Mouse (Mus musculus): Measurements from ENCODE around the gene Ctcf. TPM values are rescaled to one million over a fixed set of nuclear protein-coding genes. Genes with fewer than 3 reads are reported as not detected.

Gene Ctcf
- polyA plus RNA-seq, 1 experiment from 2014 or later = 50.3 TPM

- no peak overlapping the region for H3K27ac ChIP-seq
- peaks cover 68% of the 10 kb centered on the region for H3K79me2 ChIP-seq (ENCODE audit: inconsistent target)
- H3K4me3 ChIP-seq (ENCODE audit: inconsistent target) = no peak overlapping the region
- 0% methylated on average over 2 of the region's 2 CpGs for WGBS (ENCODE audit: missing documents)
- H3K36me3 ChIP-seq (ENCODE audit: inconsistent target) = no peaks in the 10 kb centered on the region
These were observed 27.0 kb upstream of the Ctcf start for GRCm38 (mm10) chr8:105609355-105609754.

- whole genome bisulfite sequencing (ENCODE audit: missing documents) = 28% methylated on average over 4 of the region's 4 CpGs
- Histone ChIP-seq H3K27ac (no peak overlapping the region), H3K79me2 (ENCODE audit: inconsistent target) (peaks cover 68% of the 10 kb centered on the region), H3K4me3 (ENCODE audit: inconsistent target) (no peak overlapping the region), H3K36me3 (ENCODE audit: inconsistent target) (no peaks in the 10 kb centered on the region)
These were observed 26.6 kb upstream of the Ctcf start for GRCm38 (mm10) chr8:105609771-105610170.

- Histone ChIP-seq H3K4me3 (ENCODE audit: inconsistent target) (no peak overlapping the region), H3K79me2 (ENCODE audit: inconsistent target) (peaks cover 55% of the 10 kb centered on the region), H3K27ac (no peak overlapping the region), H3K36me3 (ENCODE audit: inconsistent target) (peaks cover 17% of the 10 kb centered on the region)
- WGBS (ENCODE audit: missing documents) = 96% methylated on average over 9 of the region's 9 CpGs
These were observed 24.5 kb upstream of the Ctcf start for GRCm38 (mm10) chr8:105611836-105612235.

- no peak overlapping the region for H3K27ac ChIP-seq
- H3K79me2 ChIP-seq (ENCODE audit: inconsistent target) = peaks cover 48% of the 10 kb centered on the region
- WGBS (ENCODE audit: missing documents) = 10% methylated on average over 19 of the region's 20 CpGs
- H3K4me3 ChIP-seq (ENCODE audit: inconsistent target) = peak overlapping the region; percentile 29
- peaks cover 29% of the 10 kb centered on the region for H3K36me3 ChIP-seq (ENCODE audit: inconsistent target)
These were observed 23.3 kb upstream of the Ctcf start for GRCm38 (mm10) chr8:105613037-105613436.

- H3K36me3 ChIP-seq (ENCODE audit: inconsistent target) = peaks cover 39% of the 10 kb centered on the region
- H3K79me2 ChIP-seq (ENCODE audit: inconsistent target) = peaks cover 39% of the 10 kb centered on the region
- 27% methylated on average over 38 of the region's 50 CpGs for WGBS (ENCODE audit: missing documents)
- peak overlapping the region; percentile 29 for H3K4me3 ChIP-seq (ENCODE audit: inconsistent target)
- H3K27ac ChIP-seq = no peak overlapping the region
These were observed 22.4 kb upstream of the Ctcf start for GRCm38 (mm10) chr8:105613830-105614511.

- Histone ChIP-seq H3K79me2 (ENCODE audit: inconsistent target) (peaks cover 24% of the 10 kb centered on the region), H3K27ac (no peak overlapping the region), H3K4me3 (ENCODE audit: inconsistent target) (no peak overlapping the region), H3K36me3 (ENCODE audit: inconsistent target) (peaks cover 59% of the 10 kb centered on the region)
- WGBS (ENCODE audit: missing documents) = 96% methylated on average over 5 of the region's 9 CpGs
These were observed 20.4 kb upstream of the Ctcf start for GRCm38 (mm10) chr8:105615942-105616341.

GRCm38 (mm10) chr8:105617451-105618278 is 18.7 kb upstream of the Ctcf start:
- Histone ChIP-seq H3K27ac (no peak overlapping the region), H3K36me3 (ENCODE audit: inconsistent target) (peaks cover 68% of the 10 kb centered on the region), H3K4me3 (ENCODE audit: inconsistent target) (no peak overlapping the region), H3K79me2 (ENCODE audit: inconsistent target) (peaks cover 7% of the 10 kb centered on the region; the same call in 1 of the 2 replicates)
- WGBS (ENCODE audit: missing documents) = 85% methylated on average over 21 of the region's 21 CpGs

GRCm38 (mm10) chr8:105618279-105618634 is 18.1 kb upstream of the Ctcf start:
- 93% methylated on average over 4 of the region's 5 CpGs for WGBS (ENCODE audit: missing documents)
- no peak overlapping the region for H3K27ac ChIP-seq
- H3K36me3 ChIP-seq (ENCODE audit: inconsistent target) = peaks cover 68% of the 10 kb centered on the region
- no peak overlapping the region for H3K4me3 ChIP-seq (ENCODE audit: inconsistent target)
- peaks cover 3% of the 10 kb centered on the region; the same call in 1 of the 2 replicates for H3K79me2 ChIP-seq (ENCODE audit: inconsistent target)

GRCm38 (mm10) chr8:105618892-105619591 is 17.3 kb upstream of the Ctcf start:
- 93% methylated on average over 18 of the region's 19 CpGs for WGBS (ENCODE audit: missing documents)
- Histone ChIP-seq H3K27ac (no peak overlapping the region), H3K36me3 (ENCODE audit: inconsistent target) (peaks cover 68% of the 10 kb centered on the region), H3K4me3 (ENCODE audit: inconsistent target) (no peak overlapping the region), H3K79me2 (ENCODE audit: inconsistent target) (no peaks in the 10 kb centered on the region)

- Histone ChIP-seq H3K79me2 (ENCODE audit: inconsistent target) (no peaks in the 10 kb centered on the region), H3K4me3 (ENCODE audit: inconsistent target) (no peak overlapping the region), H3K27ac (no peak overlapping the region), H3K36me3 (ENCODE audit: inconsistent target) (peaks cover 67% of the 10 kb centered on the region)
- WGBS (ENCODE audit: missing documents) = 93% methylated on average over 19 of the region's 19 CpGs
These were observed 16.2 kb upstream of the Ctcf start for GRCm38 (mm10) chr8:105620211-105620610.

- H3K36me3 ChIP-seq (ENCODE audit: inconsistent target) = peaks cover 58% of the 10 kb centered on the region
- no peak overlapping the region for H3K4me3 ChIP-seq (ENCODE audit: inconsistent target)
- no peak overlapping the region for H3K27ac ChIP-seq
- no peaks in the 10 kb centered on the region for H3K79me2 ChIP-seq (ENCODE audit: inconsistent target)
- 94% methylated on average over 21 of the region's 21 CpGs for WGBS (ENCODE audit: missing documents)
These were observed 15.2 kb upstream of the Ctcf start for GRCm38 (mm10) chr8:105620946-105621720.

GRCm38 (mm10) chr8:105621841-105622240 is 14.5 kb upstream of the Ctcf start:
- Histone ChIP-seq H3K79me2 (ENCODE audit: inconsistent target) (no peaks in the 10 kb centered on the region), H3K36me3 (ENCODE audit: inconsistent target) (peaks cover 51% of the 10 kb centered on the region), H3K27ac (no peak overlapping the region), H3K4me3 (ENCODE audit: inconsistent target) (no peak overlapping the region)
- WGBS (ENCODE audit: missing documents) = 64% methylated on average over 4 of the region's 4 CpGs

GRCm38 (mm10) chr8:105622421-105622920 is 13.9 kb upstream of the Ctcf start:
- H3K36me3 ChIP-seq (ENCODE audit: inconsistent target) = peaks cover 44% of the 10 kb centered on the region
- no peak overlapping the region for H3K4me3 ChIP-seq (ENCODE audit: inconsistent target)
- 3% methylated on average over 8 of the region's 8 CpGs for WGBS (ENCODE audit: missing documents)
- H3K27ac ChIP-seq = no peak overlapping the region
- no peaks in the 10 kb centered on the region for H3K79me2 ChIP-seq (ENCODE audit: inconsistent target)

- Histone ChIP-seq H3K36me3 (ENCODE audit: inconsistent target) (peaks cover 38% of the 10 kb centered on the region), H3K27ac (no peak overlapping the region), H3K4me3 (ENCODE audit: inconsistent target) (no peak overlapping the region), H3K79me2 (ENCODE audit: inconsistent target) (no peaks in the 10 kb centered on the region)
- 52% methylated on average over 5 of the region's 5 CpGs for WGBS (ENCODE audit: missing documents)
These were observed 13.2 kb upstream of the Ctcf start for GRCm38 (mm10) chr8:105623118-105623517.
